Mouse (Mus musculus): ENCODE measurements at regions not wholly inside any gene's neighbourhood (a gene's known extent, or its start where the extent isn't known, plus 50 kb on each side); places are given as distances from the start of the nearest gene placed in this dataset.

DNA sequence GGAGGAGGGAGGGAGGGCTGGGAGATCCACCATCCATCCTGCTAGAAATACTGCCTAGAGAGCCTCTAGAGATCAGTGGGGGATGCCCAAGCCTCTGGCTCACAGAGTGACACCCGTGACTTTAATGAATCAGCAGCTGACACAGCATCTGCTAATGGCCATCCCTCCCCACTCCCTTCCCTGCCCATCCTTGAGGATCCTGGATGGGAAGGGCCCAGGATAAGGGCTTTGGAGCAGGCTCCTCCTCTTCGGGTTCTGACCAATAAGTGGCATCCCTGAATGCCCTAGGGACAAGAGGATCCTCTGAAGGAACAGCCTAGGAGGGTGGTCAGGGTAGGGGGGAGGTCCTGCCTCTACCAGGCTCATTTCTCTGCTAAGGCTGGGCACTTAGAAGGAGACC is 55.3 kb upstream of the Rtl6 start:
- TF ChIP-seq POLR2A (IDR thresholded peaks at IDR 0.05; ENCODE audit: low read depth, low read length) (no peak), CTCF (IDR thresholded peaks at IDR 0.05; ENCODE audit: borderline replicate concordance, insufficient read depth, low read length) (no peak)

Data from embryonic fibroblast, embryonic 13.5 days (primary cell).